Mouse (Mus musculus) thymus, adult 2 months (tissue): Measurements from ENCODE around the gene Mis18a.

Source experiments
- CTCF ChIP-seq: fragments of 200-500 bp; IDR thresholded peaks from 2 replicates; pipeline ENCODE4 v1.5.1; 2012; ENCODE audit warnings: mild to moderate bottlenecking, control low read depth, low read length, moderate library complexity, borderline replicate concordance; ENCODE audit not compliant: control insufficient read depth, poor library complexity, insufficient read depth; ENCODE audit errors: extremely low read depth
- POLR2A ChIP-seq: fragments of 200-500 bp; IDR thresholded peaks from 2 replicates; pipeline ENCODE4 v1.6.1; 2012; ENCODE audit warnings: mild to moderate bottlenecking, low read length, control low read depth, moderate library complexity; ENCODE audit not compliant: control insufficient read depth, poor library complexity, insufficient read depth; ENCODE audit errors: extremely low read depth

- no peak for TF ChIP-seq CTCF
- no peak for TF ChIP-seq POLR2A
Measured at GRCm38 (mm10) chr16:90687011-90687410, 40.2 kb downstream of the Mis18a start.
